ENCODE assay signal across 34 mouse cellular contexts in genomic region chr6:122600066-122600646, GRCm38 (mm10). TPM values are rescaled to one million over a fixed set of nuclear protein-coding genes. Genes with fewer than 3 reads are reported as not detected.
DNase-seq lines count a peak whose midpoint lies in the region; ATAC-seq and TF ChIP-seq lines count a peak whose summit lies in the region.
"Had no signal": no experiment of that assay in that cellular context is flagged by ENCODE, and none has a peak within 500 bp of the region (broad histone marks: within the 10 kb centered on the region; RNA-seq: fewer than 3 reads in every experiment).

No protein-coding gene starts in this region.

- no peak for TF ChIP-seq RAD21 in CH12.LX (IDR thresholded peaks at IDR 0.05; ENCODE audit: low read depth, low read length)

- no peak overlapping the region for H3K4me2 ChIP-seq in heart, embryonic 12.5 days
- peak overlapping the region; percentile 98 for H3K4me2 ChIP-seq in CH12.LX (ENCODE audit: insufficient read depth, low read depth, poor library complexity, severe bottlenecking)
- no peak overlapping the region for H3K4me2 ChIP-seq in intestine, postnatal 0 days (replicated peaks; ENCODE audit: low read depth)
- H3K4me2 ChIP-seq: heart, embryonic 11.5 days; limb, embryonic 13.5 days; midbrain, embryonic 15.5 days had no signal

- H3K9ac ChIP-seq in heart, adult 2 months (ENCODE audit: low read depth, low read length), result no peak overlapping the region
- H3K9ac ChIP-seq in heart, embryonic 12.5 days, result no peak overlapping the region
- H3K9ac ChIP-seq in CH12.LX (ENCODE audit: insufficient read depth, low read depth), result peak overlapping the region; percentile 75
- no peak overlapping the region for H3K9ac ChIP-seq in intestine, postnatal 0 days (ENCODE audit: low read depth, low read length)
- H3K9ac ChIP-seq: limb, embryonic 13.5 days; midbrain, embryonic 15.5 days had no signal

- intact Hi-C loops in heart, adult 2 months (cut with DNase I), result no loop called here

- no peaks in the 10 kb centered on the region for H3K9me3 ChIP-seq in heart, embryonic 12.5 days (replicated peaks)
- H3K9me3 ChIP-seq in CH12.LX (replicated peaks; ENCODE audit: low read length), result no peaks in the 10 kb centered on the region
- H3K9me3 ChIP-seq in intestine, postnatal 0 days (ENCODE audit: control insufficient read depth), result no peaks in the 10 kb centered on the region
- H3K9me3 ChIP-seq: embryonic facial prominence, embryonic 10.5 days; forebrain, embryonic 10.5 days; hindbrain, embryonic 10.5 days; limb, embryonic 13.5 days; midbrain, embryonic 15.5 days had no signal

- TF ChIP-seq CTCF in heart, adult 2 months (IDR thresholded peaks at IDR 0.05), result no peak
- TF ChIP-seq CTCF in CH12.LX (conservative IDR thresholded peaks at IDR 0.05 in 1 of 2, IDR thresholded peaks at IDR 0.05 in 1 of 2; ENCODE audit: low read depth in 2 of 2, low read length in 2 of 2), result no peak
- no peak for TF ChIP-seq CTCF in intestine, postnatal 0 days (IDR thresholded peaks at IDR 0.05; ENCODE audit: low read depth)

- H3K27ac ChIP-seq in heart, adult 2 months, result peak overlapping the region; percentile 9; the same call in 1 of the 2 replicates
- no peak overlapping the region for H3K27ac ChIP-seq in heart, embryonic 12.5 days (ENCODE audit: poor library complexity, severe bottlenecking)
- H3K27ac ChIP-seq in CH12.LX (ENCODE audit: insufficient read depth, low read depth) (peak overlapping the region; percentile 82), macrophage (peak overlapping the region; percentile 99)
- H3K27ac ChIP-seq in brown adipose tissue, adult 24 weeks (replicated peaks; ENCODE audit: low read depth, low read length), result peak overlapping the region; percentile 59
- H3K27ac ChIP-seq in intestine, postnatal 0 days (ENCODE audit: low read depth, low read length), result no peak overlapping the region
- H3K27ac ChIP-seq: embryonic facial prominence, embryonic 10.5 days; forebrain, embryonic 10.5 days; hindbrain, embryonic 10.5 days; limb, embryonic 13.5 days; midbrain, embryonic 15.5 days; stomach, postnatal 0 days had no signal

- no peak for TF ChIP-seq EP300 in heart, adult 2 months (IDR thresholded peaks at IDR 0.05; ENCODE audit: insufficient read depth, low read depth, low read length)
- TF ChIP-seq EP300 in CH12.LX (IDR thresholded peaks at IDR 0.05; ENCODE audit: low read length), result no peak

- TF ChIP-seq POLR2A in heart, adult 2 months (IDR thresholded peaks at IDR 0.05; ENCODE audit: insufficient read depth, low read depth, low read length), result no peak
- TF ChIP-seq POLR2A in CH12.LX (IDR thresholded peaks at IDR 0.05; ENCODE audit: low read depth, low read length), result peak; percentile 78

- no peaks in the 10 kb centered on the region for H3K27me3 ChIP-seq in heart, adult 2 months (ENCODE audit: control insufficient read depth, insufficient read depth, low read length)
- H3K27me3 ChIP-seq in heart, embryonic 12.5 days (replicated peaks), result no peaks in the 10 kb centered on the region
- H3K27me3 ChIP-seq in CH12.LX (replicated peaks), result no peaks in the 10 kb centered on the region
- no peaks in the 10 kb centered on the region for H3K27me3 ChIP-seq in intestine, postnatal 0 days (replicated peaks; ENCODE audit: control insufficient read depth, insufficient read depth, low read length)
- H3K27me3 ChIP-seq: limb, embryonic 13.5 days; midbrain, embryonic 15.5 days had no signal

- no peak for DNase-seq in heart, adult 2 months
- peak; percentile 38 for DNase-seq in CH12.LX (ENCODE audit: extremely low read depth)
- no peak for DNase-seq in lung, postnatal 10 days
- DNase-seq: adrenal gland, adult 2 months; cerebellum, adult 8-10 months; kidney, postnatal 36 days; lung, adult 18-20 months; lung, postnatal 14 days; right cerebral cortex, adult 18-20 months; right cerebral cortex, postnatal 4 days; thymus, adult 2 months had no signal

- WGBS in heart, adult 2 months, result 62% methylated on average over 7 of the region's 7 CpGs
- 82% methylated on average over 7 of the region's 7 CpGs for WGBS in heart, embryonic 12.5 days
- WGBS in macrophage (ENCODE audit: missing documents), result 96% methylated on average over 5 of the region's 7 CpGs
- WGBS in intestine, postnatal 0 days, result 83% methylated on average over 7 of the region's 7 CpGs

- H3K4me1 ChIP-seq in heart, adult 2 months (ENCODE audit: control insufficient read depth, insufficient read depth, low read length), result peaks cover 3% of the 10 kb centered on the region; the same call in 1 of the 2 replicates
- no peaks in the 10 kb centered on the region for H3K4me1 ChIP-seq in heart, embryonic 12.5 days (replicated peaks)
- H3K4me1 ChIP-seq in CH12.LX (ENCODE audit: control insufficient read depth in 1 of 2, insufficient read depth in 2 of 2), result peaks cover 2 to 34% of the 10 kb centered on the region in 2 experiments; a peak in 3 of 4 replicates
- peaks cover 8% of the 10 kb centered on the region for H3K4me1 ChIP-seq in brown adipose tissue, adult 24 weeks (ENCODE audit: control insufficient read depth, insufficient read depth, insufficient read length, low read length)
- H3K4me1 ChIP-seq in intestine, postnatal 0 days (replicated peaks; ENCODE audit: control insufficient read depth, insufficient read depth, low read length), result no peaks in the 10 kb centered on the region
- H3K4me1 ChIP-seq: limb, embryonic 13.5 days had no signal

- H3K79me2 ChIP-seq in heart, adult 2 months (replicated peaks; ENCODE audit: control insufficient read depth, insufficient read depth, low read length), result no peaks in the 10 kb centered on the region
- H3K79me2 ChIP-seq in CH12.LX (replicated peaks; ENCODE audit: control insufficient read depth, extremely low read depth, insufficient read depth, poor library complexity, severe bottlenecking) (peaks cover 49% of the 10 kb centered on the region), macrophage (ENCODE audit: inconsistent target) (peaks cover 78% of the 10 kb centered on the region)

- H3K36me3 ChIP-seq in heart, adult 2 months (ENCODE audit: control insufficient read depth, insufficient read depth, low read length), result peaks cover 6% of the 10 kb centered on the region
- H3K36me3 ChIP-seq in heart, embryonic 12.5 days, result no peaks in the 10 kb centered on the region
- H3K36me3 ChIP-seq in CH12.LX (replicated peaks in 1 of 2; ENCODE audit: control insufficient read depth in 1 of 2, insufficient read depth in 1 of 2, low read length in 1 of 2) (peaks cover 21 to 34% of the 10 kb centered on the region in 2 experiments), macrophage (ENCODE audit: inconsistent target) (peaks cover 5% of the 10 kb centered on the region; the same call in 1 of the 2 replicates)
- H3K36me3 ChIP-seq in intestine, postnatal 0 days (ENCODE audit: control insufficient read depth, insufficient read depth), result no peaks in the 10 kb centered on the region; the same call in 1 of the 2 replicates
- H3K36me3 ChIP-seq: embryonic facial prominence, embryonic 10.5 days; forebrain, embryonic 10.5 days; hindbrain, embryonic 10.5 days; limb, embryonic 13.5 days; midbrain, embryonic 15.5 days had no signal

- dilution Hi-C loops in CH12.LX (cut with MboI; ENCODE audit: extremely low pct_ligation_motif_present, extremely low pct_unique_long_range_greater_than_20kb, low sequenced_read_pairs), result no loop called here

- H3K4me3 ChIP-seq in heart, adult 2 months, result no peak overlapping the region
- H3K4me3 ChIP-seq in heart, embryonic 12.5 days, result no peak overlapping the region
- H3K4me3 ChIP-seq in CH12.LX (replicated peaks in 1 of 3; ENCODE audit: low read depth in 2 of 3, low read length in 2 of 3, poor library complexity in 1 of 3), result peak overlapping the region; percentile 45 to 98 (median 66)
- peak overlapping the region; percentile 27 for H3K4me3 ChIP-seq in brown adipose tissue, adult 24 weeks (ENCODE audit: insufficient read depth, low read depth, low read length)
- H3K4me3 ChIP-seq in macrophage (ENCODE audit: inconsistent target), result peak overlapping the region; percentile 77
- no peak overlapping the region for H3K4me3 ChIP-seq in intestine, postnatal 0 days (ENCODE audit: low read depth, low read length)
- H3K4me3 ChIP-seq: embryonic facial prominence, embryonic 10.5 days; forebrain, embryonic 10.5 days; hindbrain, embryonic 10.5 days; limb, embryonic 13.5 days; midbrain, embryonic 15.5 days had no signal

- in situ Hi-C loops in CH12.LX (cut with MboI; ENCODE audit: low pct_ligation_motif_present, low pct_unique_long_range_greater_than_20kb, low sequenced_read_pairs), result no loop called here

- no peak for ATAC-seq in heart, embryonic 12.5 days (ENCODE audit: insufficient number of reproducible peaks, low FRiP score)
- ATAC-seq in intestine, postnatal 0 days, result no peak
- ATAC-seq: hindbrain, embryonic 16.5 days; intestine, embryonic 16.5 days; midbrain, embryonic 15.5 days had no signal

RNA-seq across cellular contexts. Expression of gene Apobec1, which starts 2.1 kb away (rescaled TPM):
- total RNA-seq in heart, adult 2 months (2021), result 1 to 10 TPM; 4.8 to 6.1 TPM
- 9.8 and 17.9 TPM in 2 replicates for polyA plus RNA-seq in heart, adult 2 months (2012; rRNA removed)
- 1.9 and 3.0 TPM in 2 replicates for polyA plus RNA-seq in heart, embryonic 12.5 days (2016; fragmentation: Nextera tagmentation; extraction: Ambion mirVana)
- 32.2 and 39.6 TPM in 2 replicates for total RNA-seq in CH12.LX (2012; rRNA removed)
- 42.6 and 46.2 TPM in 2 replicates for total RNA-seq in CH12.LX (2014; rRNA removed)
- 34.4 and 41.9 TPM in 2 replicates for polyA plus RNA-seq in CH12.LX (2012; ENCODE audit: insufficient read length, low read depth)
- polyA plus RNA-seq in brown adipose tissue, adult 24 weeks (2012; ENCODE audit: insufficient read depth, insufficient read length, missing spikeins), result 14.6 and 16.9 TPM in 2 replicates
- 1,000 to 10,000 TPM in 17 of 26 experiments, 100 to 1,000 TPM in 9; 315 to 2,085 (median 1,261) TPM for total RNA-seq in macrophage (2018; cell fraction: chromatin; rRNA removed)
- total RNA-seq in macrophage (2018; cell fraction: cytosol; rRNA removed), result 100 to 1,000 TPM; 233 to 622 (median 484) TPM
- total RNA-seq in macrophage (2018; cell fraction: nucleus; rRNA removed), result 1,000 to 10,000 TPM in 12 of 26 experiments, 100 to 1,000 TPM in 14; 360 to 1,596 (median 951) TPM
- 444 to 687 TPM (median 596 TPM) in 3 replicates for polyA plus RNA-seq in macrophage (2018)
- polyA plus RNA-seq in intestine, postnatal 0 days (2015; fragmentation: Nextera tagmentation; extraction: Ambion mirVana), result 23.8 and 26.0 TPM in 2 replicates

RNA-seq across cellular contexts. Expression of gene Gdf3, which starts 9.7 kb away (rescaled TPM):
- not detected for total RNA-seq in heart, adult 2 months (2021)
- polyA plus RNA-seq in heart, adult 2 months (2012; rRNA removed), result not detected in 2 replicates
- 0.14 and 0.28 TPM in 2 replicates for polyA plus RNA-seq in heart, embryonic 12.5 days (2016; fragmentation: Nextera tagmentation; extraction: Ambion mirVana)
- total RNA-seq in CH12.LX (2012; rRNA removed), result not detected in 2 replicates
- not detected in 2 replicates for total RNA-seq in CH12.LX (2014; rRNA removed)
- not detected in 2 replicates for polyA plus RNA-seq in CH12.LX (2012; ENCODE audit: insufficient read length, low read depth)
- polyA plus RNA-seq in brown adipose tissue, adult 24 weeks (2012; ENCODE audit: insufficient read depth, insufficient read length, missing spikeins), result not detected in 2 replicates
- total RNA-seq in macrophage (2018; cell fraction: chromatin; rRNA removed), result 10 to 100 TPM in 2 of 26 experiments, 1 to 10 TPM in 24; 1.8 to 12.0 (median 4.9) TPM
- 10 to 100 TPM; 10.5 to 25.7 (median 18.3) TPM for total RNA-seq in macrophage (2018; cell fraction: cytosol; rRNA removed)
- 10 to 100 TPM in 25 of 26 experiments, 1 to 10 TPM in 1; 5.4 to 27.0 (median 20.6) TPM for total RNA-seq in macrophage (2018; cell fraction: nucleus; rRNA removed)
- 23.1 to 29.1 TPM (median 26.4 TPM) in 3 replicates for polyA plus RNA-seq in macrophage (2018)
- 0.07 and 0.09 TPM in 2 replicates for polyA plus RNA-seq in intestine, postnatal 0 days (2015; fragmentation: Nextera tagmentation; extraction: Ambion mirVana)
- total RNA-seq: adrenal gland, adult 2 months; adrenal gland, postnatal 4 days; heart, postnatal 10 days; layer of hippocampus, adult 8-10 months; left cerebral cortex, postnatal 25 days had no signal
- polyA plus RNA-seq: hindbrain, embryonic 10.5 days; kidney, embryonic 14.5 days; midbrain, embryonic 15.5 days; neural tube, embryonic 14.5 days; stomach, postnatal 0 days; urinary bladder, adult 2 months had no signal

RNA-seq across cellular contexts. Expression of gene Dppa3, which starts 26.1 kb away (rescaled TPM):
- not detected for total RNA-seq in heart, adult 2 months (2021)
- polyA plus RNA-seq in heart, adult 2 months (2012; rRNA removed), result not detected in 2 replicates
- polyA plus RNA-seq in heart, embryonic 12.5 days (2016; fragmentation: Nextera tagmentation; extraction: Ambion mirVana), result not detected in 2 replicates
- total RNA-seq in CH12.LX (2012; rRNA removed) (not detected in 2 replicates), CH12.LX (2014; rRNA removed) (not detected in 2 replicates)
- polyA plus RNA-seq in CH12.LX (2012; ENCODE audit: insufficient read length, low read depth) (not detected in 2 replicates), macrophage (2018) (1.3 to 3.4 TPM (median 1.4 TPM) in 3 replicates)
- not detected in 2 replicates for polyA plus RNA-seq in brown adipose tissue, adult 24 weeks (2012; ENCODE audit: insufficient read depth, insufficient read length, missing spikeins)
- 1 to 10 TPM in 6 of 26 experiments, not detected in 20; 1.1 to 3.8 (median 1.5) TPM for total RNA-seq in macrophage (2018; cell fraction: chromatin; rRNA removed)
- total RNA-seq in macrophage (2018; cell fraction: cytosol; rRNA removed), result 1 to 10 TPM in 5 of 26 experiments, under 1 TPM in 20, not detected in 1; 0.29 to 1.3 (median 0.58) TPM
- 1 to 10 TPM in 15 of 26 experiments, under 1 TPM in 2, not detected in 9; 0.86 to 5.5 (median 1.8) TPM for total RNA-seq in macrophage (2018; cell fraction: nucleus; rRNA removed)
- polyA plus RNA-seq in intestine, postnatal 0 days (2015; fragmentation: Nextera tagmentation; extraction: Ambion mirVana), result not detected in 2 replicates
- total RNA-seq: adrenal gland, adult 2 months; adrenal gland, postnatal 4 days; granulocyte monocyte progenitor cell, adult 5-6 weeks; heart, postnatal 10 days; layer of hippocampus, adult 8-10 months; left cerebral cortex, postnatal 25 days; megakaryocyte-erythroid progenitor cell, adult 5-6 weeks; MEL had no signal
- polyA plus RNA-seq: adrenal gland, adult 2 months; embryonic facial prominence, embryonic 10.5 days; forebrain, embryonic 10.5 days; heart, embryonic 11.5 days; hindbrain, embryonic 10.5 days; hindbrain, embryonic 16.5 days; intestine, embryonic 16.5 days; kidney, embryonic 14.5 days; limb, embryonic 13.5 days; midbrain, embryonic 15.5 days; neural tube, embryonic 14.5 days; stomach, postnatal 0 days had no signal

RNA-seq across cellular contexts. Expression of gene Aicda, which starts 46.6 kb away (rescaled TPM):
- not detected for total RNA-seq in heart, adult 2 months (2021)
- not detected in 2 replicates for polyA plus RNA-seq in heart, adult 2 months (2012; rRNA removed)
- not detected in 2 replicates for polyA plus RNA-seq in heart, embryonic 12.5 days (2016; fragmentation: Nextera tagmentation; extraction: Ambion mirVana)
- 5.4 and 6.4 TPM in 2 replicates for total RNA-seq in CH12.LX (2012; rRNA removed)
- total RNA-seq in CH12.LX (2014; rRNA removed), result 41.1 TPM in 2 replicates
- polyA plus RNA-seq in CH12.LX (2012; ENCODE audit: insufficient read length, low read depth), result 33.3 and 36.6 TPM in 2 replicates
- not detected in 2 replicates for polyA plus RNA-seq in brown adipose tissue, adult 24 weeks (2012; ENCODE audit: insufficient read depth, insufficient read length, missing spikeins)
- not detected for total RNA-seq in macrophage (2018; cell fraction: chromatin; rRNA removed)
- under 1 TPM in 8 of 26 experiments, not detected in 18; 0.05 to 0.13 (median 0.09) TPM for total RNA-seq in macrophage (2018; cell fraction: cytosol; rRNA removed)
- not detected for total RNA-seq in macrophage (2018; cell fraction: nucleus; rRNA removed)
- 0.13 TPM in 1 of 3 replicates, not detected in the others for polyA plus RNA-seq in macrophage (2018)
- polyA plus RNA-seq in intestine, postnatal 0 days (2015; fragmentation: Nextera tagmentation; extraction: Ambion mirVana), result not detected in 2 replicates
- total RNA-seq: adrenal gland, adult 2 months; adrenal gland, postnatal 4 days; granulocyte monocyte progenitor cell, adult 5-6 weeks; heart, postnatal 10 days; layer of hippocampus, adult 8-10 months; left cerebral cortex, postnatal 25 days; megakaryocyte-erythroid progenitor cell, adult 5-6 weeks; MEL had no signal
- polyA plus RNA-seq: adrenal gland, adult 2 months; forebrain, embryonic 10.5 days; hindbrain, embryonic 10.5 days; intestine, embryonic 16.5 days; kidney, embryonic 14.5 days; stomach, postnatal 0 days; urinary bladder, adult 2 months had no signal

Comparison
In these comparisons a context has a peak if more than half of its experiments do, and no peak if none do; other contexts are left out.
1. H3K27ac ChIP-seq: peak in heart, adult 2 months (single experiment), CH12.LX (single experiment), brown adipose tissue, adult 24 weeks (single experiment) and macrophage (single experiment); none in heart, embryonic 12.5 days (single experiment) and intestine, postnatal 0 days (single experiment).
2. H3K4me3 ChIP-seq: peak in CH12.LX (3 of 3), brown adipose tissue, adult 24 weeks (single experiment) and macrophage (single experiment); none in heart, adult 2 months (single experiment), heart, embryonic 12.5 days (single experiment) and intestine, postnatal 0 days (single experiment).
3. RNA of gene Apobec1, which starts 2.1 kb away (polyA plus RNA-seq): 444 to 687 TPM in macrophage; 34.4 to 41.9 TPM in CH12.LX, 23.8 to 26.0 TPM in intestine, postnatal 0 days, 14.6 to 16.9 TPM in brown adipose tissue, adult 24 weeks, 9.8 to 17.9 TPM in heart, adult 2 months and 1.9 to 3.0 TPM in heart, embryonic 12.5 days; every median in the first group is over 10 times any median in the second.
4. RNA of gene Gdf3, which starts 9.7 kb away (polyA plus RNA-seq): 23.1 to 29.1 TPM in macrophage; 0.14 to 0.28 TPM in heart, embryonic 12.5 days, 0.07 to 0.09 TPM in intestine, postnatal 0 days, not detected in heart, adult 2 months, not detected in CH12.LX and not detected in brown adipose tissue, adult 24 weeks; every median in the first group is over 10 times any median in the second.